1 mouse cellular context compared by ENCODE assay signal in the genomic region with DNA sequence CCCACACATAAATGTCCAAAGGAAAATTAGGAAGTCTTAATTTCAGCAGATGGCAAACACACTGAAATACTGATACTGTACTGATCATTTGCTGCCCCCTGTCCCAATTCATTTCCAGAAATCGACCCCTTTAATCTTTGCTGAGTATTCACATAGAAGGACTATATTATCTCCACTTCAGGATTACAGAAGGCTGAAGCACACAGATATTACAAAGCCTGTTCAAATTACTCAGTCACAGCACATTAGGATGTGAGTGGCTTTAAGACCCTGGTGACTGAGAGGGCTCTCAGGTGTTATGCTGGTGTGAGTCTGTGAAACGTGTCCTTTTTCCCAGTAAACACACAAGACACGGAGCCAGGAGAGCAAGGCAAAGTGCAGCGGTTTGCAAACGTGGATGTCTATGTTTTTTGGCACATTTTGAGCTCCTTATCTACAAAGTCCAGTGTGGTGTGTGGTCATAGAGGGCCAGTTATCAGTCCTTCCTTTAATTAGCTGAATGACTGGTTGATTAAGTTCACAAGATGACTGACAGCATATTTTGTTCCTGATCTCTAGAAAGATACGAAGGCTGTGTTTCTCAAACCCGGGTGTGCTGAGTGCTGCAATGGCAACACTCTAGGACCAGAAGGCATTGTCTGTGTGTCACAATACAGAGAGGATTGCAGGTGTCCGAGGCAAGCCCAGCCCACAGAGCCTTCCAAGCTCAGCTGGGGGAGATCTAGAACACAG.
TF ChIP-seq lines count a peak whose summit lies in the region.

No protein-coding gene starts in this region.

TF ChIP-seq in MEL, 35 proteins besides CTCF, POLR2A, EP300 and RAD21 (continued from another document):
- TF ChIP-seq TAL1 (IDR thresholded peaks at IDR 0.05; ENCODE audit: low read length) (peak; percentile 81), ZC3H11A (IDR thresholded peaks at IDR 0.05; ENCODE audit: low read depth, low read length) (0 out of 2 replicates have a peak, but pooled peaks have one; percentile 6), SIN3A (IDR thresholded peaks at IDR 0.05; ENCODE audit: low read length) (peak; percentile 47; the same call in 1 of the 2 replicates), MYB (IDR thresholded peaks at IDR 0.05; ENCODE audit: low read depth, low read length) (no peak), BHLHE40 (IDR thresholded peaks at IDR 0.05; ENCODE audit: borderline replicate concordance, low read depth, low read length) (peak; percentile 77; the same call in 1 of the 2 replicates), ETS1 (IDR thresholded peaks at IDR 0.05; ENCODE audit: low read depth, low read length) (peak; percentile 84), MXI1 (IDR thresholded peaks at IDR 0.05; ENCODE audit: low read depth, low read length) (peak; percentile 45; the same call in 1 of the 2 replicates), SMC3 (IDR thresholded peaks at IDR 0.05; ENCODE audit: low read depth, low read length) (no peak)
